Mouse (Mus musculus) bone marrow, adult 2 months (tissue): Measurements from ENCODE around the gene Hist1h2bf. TPM values are rescaled to one million over a fixed set of nuclear protein-coding genes. Genes with fewer than 3 reads are reported as not detected.
"Not testable (repeated sequence)": the region's sequence is repeated elsewhere in the genome, so short reads cannot be mapped to it uniquely, and the experiment has no call there.

Experiments used
- H3K27ac ChIP-seq: fragments of 200-500 bp; 2 replicates; pipeline ENCODE4 v1.5.1; 2012; ENCODE audit warnings: low read depth, mild to moderate bottlenecking, control low read depth, inconsistent platforms, low read length; ENCODE audit not compliant: control insufficient read depth, poor library complexity, insufficient read depth
- H3K4me1 ChIP-seq: fragments of 200-500 bp; 2 replicates; pipeline ENCODE4 v1.6.1; 2011; ENCODE audit warnings: low read length; ENCODE audit not compliant: control insufficient read depth, insufficient read depth
- H3K4me3 ChIP-seq: fragments of 200-500 bp; replicated peaks from 2 replicates; pipeline ENCODE3; 2011; ENCODE audit warnings: mild to moderate bottlenecking, low read depth, low read length, control low read depth; ENCODE audit not compliant: control insufficient read depth
- CTCF ChIP-seq: fragments of 200-500 bp; IDR thresholded peaks from 2 replicates; pipeline ENCODE4 v1.5.1; 2011; ENCODE audit warnings: low read length, control low read depth; ENCODE audit not compliant: control insufficient read depth, insufficient read depth
- POLR2A ChIP-seq: fragments of 200-500 bp; IDR thresholded peaks from 2 replicates; pipeline ENCODE4 v1.6.1; 2011; ENCODE audit warnings: low read depth, mild to moderate bottlenecking, control low read depth, low read length, borderline replicate concordance; ENCODE audit not compliant: control insufficient read depth
- WGBS: fragments of 180-500 bp; shearing (Covaris S2); methylation state at CpG from one replicate; pipeline ENCODE4 v1.1.7; 2018; 5-methylcytosine and 5-hydroxymethylcytosine counted together
- polyA plus RNA-seq: library from polyadenylated mRNA; stranded (reverse); fragments of >200 nt; gene quantifications from 2 replicates; pipeline ENCODE4 v1.2.4, GENCODE M21; 2011; ENCODE audit warnings: low replicate concordance; ENCODE audit not compliant: missing spikeins, insufficient read depth, insufficient read length

The Hist1h2bf gene
- polyA plus RNA-seq, 1 experiment, result 32.4 TPM

- Histone ChIP-seq H3K4me1 (peaks cover 1% of the 10 kb centered on the region; the same call in 1 of the 2 replicates), H3K27ac (no peak overlapping the region; the same call in 1 of the 2 replicates), H3K4me3 (peak overlapping the region; percentile 68)
- TF ChIP-seq CTCF (no peak), POLR2A (no peak)
- WGBS, result 31% methylated on average over 7 of the region's 7 CpGs
These were observed 37.7 kb downstream of the Hist1h2bf start for GRCm38 (mm10) chr13:23536076-23536822.

GRCm38 (mm10) chr13:23535137-23536075 is 38.6 kb downstream of the Hist1h2bf start, which contains the start of gene Hist1h3g:
Gene Hist1h3g, plus strand, starts transcription at chr13:23535422.
- WGBS, result under 1% methylated on average over 46 of the region's 62 CpGs
- peak; percentile 98 for TF ChIP-seq POLR2A
- H3K4me3 ChIP-seq, result peak within 1 kb of the TSS; percentile 70
- peak within 1 kb of the TSS; percentile 94 for H3K27ac ChIP-seq
- H3K4me1 ChIP-seq, result not testable (repeated sequence)

- WGBS, result under 1% methylated on average over 15 of the region's 15 CpGs
- 0 out of 2 replicates have a peak, but pooled peaks have one; percentile 4 for TF ChIP-seq POLR2A
- TF ChIP-seq CTCF, result no peak
- Histone ChIP-seq H3K4me3 (peak overlapping the region; percentile 61), H3K27ac (peak overlapping the region; percentile 60; the same call in 1 of the 2 replicates), H3K4me1 (peaks cover 1% of the 10 kb centered on the region; the same call in 1 of the 2 replicates)
These were observed 39.4 kb downstream of the Hist1h2bf start for GRCm38 (mm10) chr13:23534368-23535131.

- H3K4me1 ChIP-seq, result not testable (repeated sequence)
- under 1% methylated on average over 33 of the region's 53 CpGs for WGBS
- peak; percentile 90; the same call in 1 of the 2 replicates for TF ChIP-seq POLR2A
These were observed 40.2 kb downstream of the Hist1h2bf start, which contains the start of gene Hist1h2af for GRCm38 (mm10) chr13:23533560-23534367. Gene Hist1h2af, plus strand, starts transcription at chr13:23533906.

GRCm38 (mm10) chr13:23532262-23533075 is 41.5 kb downstream of the Hist1h2bf start:
- WGBS, result 21% methylated on average over 9 of the region's 9 CpGs

More at GRCm38 (mm10) chr13:23533560-23534367, 40.2 kb downstream of the Hist1h2bf start, which contains the start of gene Hist1h2af:
- Histone ChIP-seq H3K4me3 (peak within 1 kb of the TSS; percentile 69), H3K27ac (peak within 1 kb of the TSS; percentile 92)

GRCm38 (mm10) chr13:23530901-23531875 is 42.8 kb downstream of the Hist1h2bf start, which contains the start of gene Hist1h4h:
Gene Hist1h4h, plus strand, starts transcription at chr13:23531050.
- WGBS, result under 1% methylated on average over 62 of the region's 70 CpGs
- H3K4me1 ChIP-seq, result peaks cover 1% of the 10 kb centered on the region; the same call in 1 of the 2 replicates

More at GRCm38 (mm10) chr13:23532262-23533075, 41.5 kb downstream of the Hist1h2bf start:
- peaks cover 1% of the 10 kb centered on the region; the same call in 1 of the 2 replicates for H3K4me1 ChIP-seq
- peak overlapping the region; percentile 44 for H3K4me3 ChIP-seq
- TF ChIP-seq POLR2A, result no peak
- no peak for TF ChIP-seq CTCF
- H3K27ac ChIP-seq, result peak overlapping the region; percentile 90

More at GRCm38 (mm10) chr13:23530901-23531875, 42.8 kb downstream of the Hist1h2bf start, which contains the start of gene Hist1h4h:
- peak within 1 kb of the TSS; percentile 96 for H3K27ac ChIP-seq
- H3K4me3 ChIP-seq, result peak within 1 kb of the TSS; percentile 68
- TF ChIP-seq CTCF (no peak), POLR2A (peak; percentile 100)
